Mouse (Mus musculus): ENCODE results near the gene Kif11. TPM values are rescaled to one million over a fixed set of nuclear protein-coding genes. Genes with fewer than 3 reads are reported as not detected.
A peak's percentile ranks its signal among the peaks of the same experiment; 100 is the strongest.

The Kif11 gene
- polyA plus RNA-seq, 1 experiment from 2014 or later: 87.5 TPM

DNA sequence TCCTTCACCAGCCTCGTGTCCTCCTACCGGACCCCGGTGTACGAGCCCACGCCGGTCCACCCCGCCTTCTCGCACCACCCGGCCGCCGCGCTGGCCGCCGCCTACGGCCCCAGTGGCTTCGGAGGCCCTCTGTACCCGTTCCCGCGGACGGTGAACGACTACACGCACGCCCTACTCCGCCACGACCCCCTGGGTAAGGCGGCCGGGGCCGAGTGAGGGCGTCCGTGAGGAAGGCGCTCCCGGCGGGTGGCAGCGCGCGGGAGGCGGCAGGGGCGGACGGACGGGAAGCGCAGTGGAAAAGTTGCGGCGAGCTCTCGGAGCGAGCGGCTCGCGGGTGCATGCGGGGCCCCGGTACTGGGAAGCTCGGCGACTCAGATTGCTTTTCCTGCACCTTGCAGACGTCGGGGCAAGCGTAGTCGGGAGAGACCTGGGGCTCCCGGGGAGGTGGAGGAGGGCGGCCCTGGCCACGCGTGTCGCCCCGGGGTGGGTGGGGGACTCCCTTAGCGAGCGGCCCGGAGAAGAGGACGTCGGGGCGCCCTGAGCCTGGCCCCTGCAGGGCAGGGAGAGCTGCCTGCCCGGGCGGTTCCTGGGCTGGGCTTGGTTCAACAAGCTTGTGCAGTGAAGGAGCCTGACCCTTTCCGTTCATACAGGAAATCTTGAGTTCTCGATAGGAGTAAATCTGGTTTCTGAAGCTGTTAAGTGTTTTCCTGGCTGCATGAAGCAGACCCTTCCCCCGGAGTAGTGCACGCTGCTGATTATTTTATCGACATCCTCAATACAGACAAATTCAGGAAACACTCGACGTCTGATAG lies 59.0 kb downstream of the Kif11 start:
- no peak for TF ChIP-seq CTCF (IDR thresholded peaks at IDR 0.05; ENCODE audit: low read depth)
- Histone ChIP-seq H3K9me3 (ENCODE audit: low read depth, low read length) (no peaks in the 10 kb centered on the region), H3K36me3 (ENCODE audit: insufficient read depth) (no peaks in the 10 kb centered on the region), H3K9ac (peak overlapping the region; percentile 65), H3K4me1 (ENCODE audit: insufficient read depth) (no peaks in the 10 kb centered on the region), H3K27ac (ENCODE audit: low read depth) (peak overlapping the region; percentile 83), H3K4me2 (peak overlapping the region; percentile 75), H3K4me3 (ENCODE audit: low read depth, low read length) (peak overlapping the region; percentile 56), H3K27me3 (ENCODE audit: insufficient read depth, low read length) (peaks cover 72% of the 10 kb centered on the region)
- WGBS: under 1% methylated on average over 77 of the region's 77 CpGs
- peak; percentile 69 for DNase-seq
- peak; percentile 70 for ATAC-seq (ENCODE audit: insufficient read depth)

DNA sequence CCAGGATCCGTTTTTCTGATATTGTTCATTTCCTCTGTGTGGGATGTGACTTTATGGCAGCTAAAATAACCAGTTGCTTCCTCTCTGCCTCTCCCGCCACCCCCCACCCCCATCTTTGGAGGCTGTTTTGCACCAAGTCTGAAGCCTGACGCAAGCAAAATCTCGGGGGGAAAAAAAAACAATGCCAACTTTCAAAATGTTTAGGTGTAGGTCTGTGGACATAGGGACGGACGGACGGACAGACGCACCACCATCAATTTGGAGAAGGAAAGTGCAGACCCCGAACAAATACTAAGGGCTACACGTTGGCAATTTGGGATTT lies 59.6 kb downstream of the Kif11 start:
- DNase-seq: no peak
- peak overlapping the region; percentile 56 for H3K4me3 ChIP-seq (ENCODE audit: low read depth, low read length)
- H3K36me3 ChIP-seq (ENCODE audit: insufficient read depth): no peaks in the 10 kb centered on the region
- no peaks in the 10 kb centered on the region for H3K4me1 ChIP-seq (ENCODE audit: insufficient read depth)
- H3K4me2 ChIP-seq: peak overlapping the region; percentile 75
- WGBS: 5% methylated on average over 10 of the region's 10 CpGs
- ATAC-seq (ENCODE audit: insufficient read depth): no peak; the same call in 1 of the 2 replicates
- H3K9me3 ChIP-seq (ENCODE audit: low read depth, low read length): no peaks in the 10 kb centered on the region
- no peak for TF ChIP-seq CTCF (IDR thresholded peaks at IDR 0.05; ENCODE audit: low read depth)
- no peak overlapping the region for H3K9ac ChIP-seq
- peaks cover 72% of the 10 kb centered on the region for H3K27me3 ChIP-seq (ENCODE audit: insufficient read depth, low read length)
- peak overlapping the region; percentile 33; the same call in 1 of the 2 replicates for H3K27ac ChIP-seq (ENCODE audit: low read depth)

DNA sequence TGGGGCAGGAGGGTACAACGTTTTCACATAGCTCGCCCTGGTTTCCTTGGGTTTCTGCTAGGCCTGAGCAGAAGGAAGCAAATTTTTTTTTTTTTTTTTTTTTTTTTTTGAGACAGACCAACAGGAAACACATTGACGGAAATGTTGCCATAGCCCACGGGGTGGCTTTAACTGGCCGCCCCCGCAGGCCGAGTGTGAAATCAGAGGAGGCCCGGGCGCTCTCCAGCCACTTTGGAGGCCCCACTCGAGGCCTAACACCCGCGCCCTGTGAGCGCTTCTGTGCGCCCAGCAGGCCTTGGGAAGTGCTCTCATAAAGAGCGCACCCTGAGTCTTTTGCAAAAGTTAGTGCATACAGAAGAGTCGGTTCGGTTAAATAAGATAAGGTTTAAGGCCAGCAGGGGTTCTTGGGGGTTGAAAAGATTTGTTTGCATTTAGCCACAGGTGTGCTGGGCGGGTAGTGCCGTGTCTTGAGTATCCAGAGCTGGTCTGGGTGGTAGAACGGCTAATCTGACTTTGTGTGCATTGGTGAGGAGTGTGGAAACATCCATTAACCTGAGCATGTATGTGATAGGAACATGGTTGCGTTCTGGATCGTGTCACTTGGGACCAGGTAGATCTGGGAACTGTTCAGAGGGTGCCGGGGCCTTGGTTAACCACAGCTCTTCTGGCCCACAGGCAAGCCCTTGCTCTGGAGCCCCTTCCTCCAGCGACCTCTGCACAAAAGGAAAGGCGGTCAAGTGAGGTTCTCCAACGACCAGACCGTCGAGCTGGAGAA lies 60.5 kb downstream of the Kif11 start:
- Histone ChIP-seq H3K4me1 (ENCODE audit: insufficient read depth) (no peaks in the 10 kb centered on the region), H3K4me3 (ENCODE audit: low read depth, low read length) (peak overlapping the region; percentile 56), H3K27ac (ENCODE audit: low read depth) (0 out of 2 replicates have a peak overlapping the region, but pooled peaks have one; percentile 4), H3K36me3 (ENCODE audit: insufficient read depth) (no peaks in the 10 kb centered on the region), H3K4me2 (peak overlapping the region; percentile 75), H3K9ac (no peak overlapping the region), H3K27me3 (ENCODE audit: insufficient read depth, low read length) (peaks cover 65% of the 10 kb centered on the region), H3K9me3 (ENCODE audit: low read depth, low read length) (no peaks in the 10 kb centered on the region)
- DNase-seq (peak; percentile 58), ATAC-seq (ENCODE audit: insufficient read depth) (no peak)
- 9% methylated on average over 28 of the region's 28 CpGs for WGBS
- no peak for TF ChIP-seq CTCF (IDR thresholded peaks at IDR 0.05; ENCODE audit: low read depth)

DNA sequence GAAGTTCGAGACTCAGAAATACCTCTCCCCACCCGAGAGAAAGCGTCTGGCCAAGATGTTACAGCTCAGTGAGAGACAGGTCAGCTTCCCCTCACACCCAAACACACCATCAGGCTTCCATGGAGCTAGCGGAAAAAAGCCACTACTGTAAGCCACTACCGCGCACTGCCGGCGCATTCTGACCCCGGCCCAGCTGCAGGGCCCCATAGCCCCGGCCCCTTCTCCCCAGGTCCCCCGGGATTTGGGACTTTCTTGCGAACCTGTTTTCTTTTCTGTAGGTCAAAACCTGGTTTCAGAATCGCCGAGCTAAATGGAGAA lies 61.0 kb downstream of the Kif11 start:
- 8% methylated on average over 14 of the region's 14 CpGs for WGBS
- Histone ChIP-seq H3K27ac (ENCODE audit: low read depth) (no peak overlapping the region), H3K27me3 (ENCODE audit: insufficient read depth, low read length) (peaks cover 60% of the 10 kb centered on the region), H3K9ac (no peak overlapping the region), H3K4me3 (ENCODE audit: low read depth, low read length) (peak overlapping the region; percentile 56), H3K4me2 (peak overlapping the region; percentile 75), H3K9me3 (ENCODE audit: low read depth, low read length) (no peaks in the 10 kb centered on the region), H3K4me1 (ENCODE audit: insufficient read depth) (no peaks in the 10 kb centered on the region), H3K36me3 (ENCODE audit: insufficient read depth) (no peaks in the 10 kb centered on the region)
- TF ChIP-seq CTCF (IDR thresholded peaks at IDR 0.05; ENCODE audit: low read depth): no peak
- ATAC-seq (ENCODE audit: insufficient read depth) (no peak), DNase-seq (no peak)

DNA sequence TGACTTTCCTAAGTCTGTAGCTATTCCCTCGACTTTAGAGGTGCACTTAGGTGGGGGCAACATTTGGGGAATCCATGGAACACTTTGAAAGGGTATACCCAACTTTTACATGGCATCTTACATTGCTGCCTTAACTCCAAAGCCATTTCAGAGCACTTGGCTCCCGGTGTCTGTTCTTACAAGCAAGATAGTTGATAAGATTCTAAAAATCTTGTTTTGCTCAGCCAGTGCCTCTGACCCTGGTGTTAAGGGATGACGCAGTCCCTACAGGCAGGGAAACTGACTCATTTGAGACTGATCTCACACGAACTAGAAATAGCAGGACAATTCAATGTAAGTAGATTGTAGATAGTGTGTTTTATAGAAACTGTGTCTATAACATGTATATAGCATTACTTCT lies 64.0 kb downstream of the Kif11 start:
- no peaks in the 10 kb centered on the region for H3K36me3 ChIP-seq (ENCODE audit: insufficient read depth)
- 67% methylated on average over 4 of the region's 4 CpGs for WGBS
- no peak overlapping the region for H3K9ac ChIP-seq
- H3K27ac ChIP-seq (ENCODE audit: low read depth): no peak overlapping the region
- no peaks in the 10 kb centered on the region for H3K4me1 ChIP-seq (ENCODE audit: insufficient read depth)
- no peak overlapping the region for H3K4me2 ChIP-seq
- no peak for ATAC-seq (ENCODE audit: insufficient read depth)
- H3K4me3 ChIP-seq (ENCODE audit: low read depth, low read length): no peak overlapping the region
- no peak for TF ChIP-seq CTCF (IDR thresholded peaks at IDR 0.05; ENCODE audit: low read depth)
- DNase-seq: no peak
- no peaks in the 10 kb centered on the region for H3K9me3 ChIP-seq (ENCODE audit: low read depth, low read length)
- H3K27me3 ChIP-seq (ENCODE audit: insufficient read depth, low read length): peaks cover 32% of the 10 kb centered on the region

DNA sequence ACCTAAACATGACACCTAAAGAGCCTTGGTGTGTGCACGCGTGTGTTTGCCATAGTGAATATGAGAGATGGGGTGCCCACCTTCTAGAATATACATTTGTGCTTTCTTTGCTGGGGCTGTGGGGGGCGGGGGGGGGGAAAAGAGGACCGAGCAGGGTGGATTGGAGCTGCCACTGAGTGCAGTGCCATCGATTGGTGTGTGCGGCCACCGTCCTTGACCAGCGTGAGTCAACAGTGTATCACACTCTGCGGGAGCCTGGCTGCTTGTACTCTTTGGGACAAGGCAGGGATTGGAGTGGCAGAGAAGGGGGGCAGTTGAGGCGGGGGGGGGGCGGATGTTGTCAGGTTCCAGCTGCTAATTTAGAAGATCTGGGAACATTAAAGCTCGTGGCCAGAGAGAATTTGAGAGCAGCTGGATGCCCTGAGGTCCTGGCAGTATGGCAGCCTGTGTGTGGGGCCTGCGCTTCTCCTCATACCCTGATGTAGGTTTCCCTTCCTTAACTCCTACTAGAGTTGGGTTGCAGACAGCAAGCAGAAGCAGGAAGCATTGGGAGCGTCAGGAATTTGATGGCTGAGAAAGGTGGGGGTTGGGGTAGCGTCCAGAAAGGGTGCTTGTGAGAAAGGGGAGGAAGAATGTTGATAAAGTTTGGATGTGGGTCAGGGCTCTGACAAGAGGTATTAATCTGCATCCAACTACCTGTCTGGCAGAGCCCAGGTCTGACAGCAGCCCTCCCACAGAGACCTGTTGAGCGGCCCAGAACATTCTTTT lies 64.7 kb downstream of the Kif11 start:
- peaks cover 26% of the 10 kb centered on the region for H3K27me3 ChIP-seq (ENCODE audit: insufficient read depth, low read length)
- WGBS: 57% methylated on average over 16 of the region's 16 CpGs

More for the DNA sequence above, 64.7 kb downstream of the Kif11 start:
- no peak for ATAC-seq (ENCODE audit: insufficient read depth)
- Histone ChIP-seq H3K9ac (no peak overlapping the region), H3K36me3 (ENCODE audit: insufficient read depth) (no peaks in the 10 kb centered on the region), H3K4me3 (ENCODE audit: low read depth, low read length) (no peak overlapping the region), H3K4me1 (ENCODE audit: insufficient read depth) (no peaks in the 10 kb centered on the region), H3K9me3 (ENCODE audit: low read depth, low read length) (no peaks in the 10 kb centered on the region), H3K4me2 (no peak overlapping the region), H3K27ac (ENCODE audit: low read depth) (no peak overlapping the region)
- DNase-seq: no peak
- no peak for TF ChIP-seq CTCF (IDR thresholded peaks at IDR 0.05; ENCODE audit: low read depth)

Data from lung, embryonic 14.5 days (tissue).